Mouse (Mus musculus): ENCODE measurements at regions not wholly inside any gene's neighbourhood (a gene's known extent, or its start where the extent isn't known, plus 50 kb on each side); places are given as distances from the start of the nearest gene placed in this dataset.

- H3K27ac ChIP-seq = no peak overlapping the region
- no peak overlapping the region for H3K4me3 ChIP-seq
- H3K4me1 ChIP-seq = no peaks in the 10 kb centered on the region
- ATAC-seq (ENCODE audit: low FRiP score, low read depth) = no peak
- WGBS = 65% methylated on average over 2 of the region's 2 CpGs
- H3K27me3 ChIP-seq = no peaks in the 10 kb centered on the region
- no peak overlapping the region for H3K4me2 ChIP-seq (replicated peaks)
- H3K36me3 ChIP-seq = no peaks in the 10 kb centered on the region
- no peak overlapping the region for H3K9ac ChIP-seq
- H3K9me3 ChIP-seq = 0 out of 2 replicates have a peak, but pooled peaks cover 4% of the 10 kb centered on the region
Measured at GRCm38 (mm10) chr9:82734959-82735358, 94.4 kb upstream of the Irak1bp1 start.

- 44% methylated on average over 5 of the region's 5 CpGs for WGBS
- H3K4me1 ChIP-seq = 0 out of 2 replicates have a peak, but pooled peaks cover 4% of the 10 kb centered on the region
- H3K27me3 ChIP-seq = no peaks in the 10 kb centered on the region
- H3K9me3 ChIP-seq = no peaks in the 10 kb centered on the region
- no peak overlapping the region for H3K4me3 ChIP-seq
- no peak overlapping the region for H3K27ac ChIP-seq
- no peak overlapping the region for H3K4me2 ChIP-seq (replicated peaks)
- no peak overlapping the region for H3K9ac ChIP-seq
- peak; percentile 80 for ATAC-seq (ENCODE audit: low FRiP score, low read depth)
- H3K36me3 ChIP-seq = no peaks in the 10 kb centered on the region
Measured at GRCm38 (mm10) chr9:82759979-82760378, 69.4 kb upstream of the Irak1bp1 start.

DNA sequence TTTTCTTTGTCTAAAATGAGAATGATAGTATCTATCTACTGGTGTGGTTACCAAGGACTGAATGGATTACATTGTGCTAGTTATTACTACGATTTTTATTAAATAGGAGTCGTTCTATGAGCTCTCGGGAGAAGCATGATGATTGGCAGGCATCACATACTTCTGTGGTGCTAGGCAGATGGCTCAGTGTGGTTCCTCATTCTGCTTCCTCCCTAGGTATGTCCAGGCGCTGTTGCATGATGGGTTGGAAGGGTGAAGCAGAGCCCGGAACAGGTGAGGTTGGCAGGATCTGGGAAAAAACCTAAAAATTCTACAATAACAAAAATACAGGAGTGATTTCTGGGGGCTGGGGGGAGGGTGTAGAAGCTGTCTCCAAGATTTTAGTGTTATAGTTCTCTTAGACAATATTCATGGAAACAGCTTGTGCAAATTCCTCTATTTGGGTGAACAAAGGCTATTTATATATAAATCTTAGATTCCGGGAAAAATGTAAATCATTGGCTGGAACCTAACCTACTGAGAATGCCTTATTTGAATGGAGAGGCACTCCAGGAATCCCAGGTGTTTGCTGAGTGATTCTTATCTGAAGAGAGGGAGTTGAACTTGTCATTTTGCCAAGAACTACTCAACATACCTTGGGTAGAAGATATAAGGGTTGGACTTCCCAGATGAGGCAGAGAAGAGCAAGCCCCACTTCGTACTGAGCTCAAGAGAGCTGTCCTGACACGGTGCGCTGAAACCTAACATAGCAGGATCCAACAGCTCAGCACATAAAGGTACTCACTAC, 68.5 kb upstream of the Irak1bp1 start:
- WGBS = 87% methylated on average over 9 of the region's 9 CpGs
- 0 out of 2 replicates have a peak, but pooled peaks cover 4% of the 10 kb centered on the region for H3K4me1 ChIP-seq
- ATAC-seq (ENCODE audit: low FRiP score, low read depth) = no peak
- H3K27ac ChIP-seq = no peak overlapping the region
- no peak overlapping the region for H3K4me3 ChIP-seq
- no peak overlapping the region for H3K9ac ChIP-seq
- H3K9me3 ChIP-seq = no peaks in the 10 kb centered on the region
- no peak overlapping the region for H3K4me2 ChIP-seq (replicated peaks)
- H3K36me3 ChIP-seq = no peaks in the 10 kb centered on the region
- no peaks in the 10 kb centered on the region for H3K27me3 ChIP-seq

GRCm38 (mm10) chr9:82763651-82764050, 65.7 kb upstream of the Irak1bp1 start:
- WGBS = 82% methylated on average over 1 of the region's 1 CpGs
- no peak overlapping the region for H3K9ac ChIP-seq
- H3K27me3 ChIP-seq = no peaks in the 10 kb centered on the region
- no peaks in the 10 kb centered on the region for H3K36me3 ChIP-seq
- H3K27ac ChIP-seq = no peak overlapping the region
- no peaks in the 10 kb centered on the region for H3K9me3 ChIP-seq
- H3K4me1 ChIP-seq = 0 out of 2 replicates have a peak, but pooled peaks cover 4% of the 10 kb centered on the region
- H3K4me2 ChIP-seq (replicated peaks) = no peak overlapping the region
- H3K4me3 ChIP-seq = no peak overlapping the region
- ATAC-seq (ENCODE audit: low FRiP score, low read depth) = no peak

Measured in limb, embryonic 13.5 days (tissue).